Mouse (Mus musculus) lung, embryonic 15.5 days (tissue): ENCODE results near the gene Gab3. TPM values are rescaled to one million over a fixed set of nuclear protein-coding genes. Genes with fewer than 3 reads are reported as not detected.
"Not testable (repeated sequence)": the region's sequence is repeated elsewhere in the genome, so short reads cannot be mapped to it uniquely, and the experiment has no call there.

Experiments used
- ATAC-seq: fragments of 200-750 bp; cut with Nextera tagmentation; 2 replicates; pipeline ENCODE4 v1.8.0; 2017; ENCODE audit warnings: moderate number of reproducible peaks, borderline replicate concordance; ENCODE audit not compliant: low FRiP score, low TSS enrichment; ENCODE audit errors: extremely low read depth
- H3K27ac ChIP-seq: fragments of 300-500 bp; sonication (generic); 2 replicates; pipeline ENCODE4 v1.5.1; 2015; ENCODE audit warnings: moderate library complexity, mild to moderate bottlenecking, inconsistent platforms
- H3K27me3 ChIP-seq: fragments of 300-500 bp; sonication (generic); 2 replicates; pipeline ENCODE4 v1.6.1; 2015; ENCODE audit warnings: inconsistent platforms
- H3K36me3 ChIP-seq: fragments of 300-500 bp; sonication (generic); 2 replicates; pipeline ENCODE4 v1.6.1; 2015; ENCODE audit warnings: inconsistent platforms
- H3K4me1 ChIP-seq: fragments of 300-500 bp; sonication (generic); 2 replicates; pipeline ENCODE4 v1.6.1; 2015; ENCODE audit warnings: inconsistent platforms
- H3K4me2 ChIP-seq: fragments of 300-500 bp; sonication (generic); 2 replicates; pipeline ENCODE4 v1.6.1; 2015; ENCODE audit warnings: inconsistent platforms, mild to moderate bottlenecking, moderate library complexity
- H3K4me3 ChIP-seq: fragments of 300-500 bp; sonication (generic); 2 replicates; pipeline ENCODE4 v1.5.1; 2015; ENCODE audit warnings: mild to moderate bottlenecking, inconsistent platforms
- H3K9ac ChIP-seq: fragments of 300-500 bp; sonication (generic); 2 replicates; pipeline ENCODE4 v1.6.1; 2015; ENCODE audit warnings: inconsistent platforms
- H3K9me3 ChIP-seq: fragments of 300-500 bp; sonication (generic); 2 replicates; pipeline ENCODE4 v1.6.1; 2016; ENCODE audit warnings: inconsistent platforms
- WGBS: fragments of 180-500 bp; shearing (Covaris S2); methylation state at CpG from one replicate; pipeline ENCODE4 v1.1.7; 2015; 5-methylcytosine and 5-hydroxymethylcytosine counted together
- polyA plus RNA-seq: library from polyadenylated mRNA; unstranded; fragments of >200 nt; fragmentation: Nextera tagmentation; extraction: Ambion mirVana; gene quantifications from 2 replicates; pipeline ENCODE4 v1.2.1, GENCODE M21; 2015

Gab3 gene
- polyA plus RNA-seq, 1 experiment from 2014 or later: 8.5 TPM

- H3K4me2 ChIP-seq: no peak overlapping the region
- WGBS: 83% methylated on average over 5 of the region's 5 CpGs
- no peaks in the 10 kb centered on the region for H3K36me3 ChIP-seq
- H3K4me3 ChIP-seq: no peak overlapping the region
- H3K9ac ChIP-seq: no peak overlapping the region
- H3K4me1 ChIP-seq: no peaks in the 10 kb centered on the region
- no peaks in the 10 kb centered on the region for H3K27me3 ChIP-seq
- H3K9me3 ChIP-seq: no peaks in the 10 kb centered on the region
- ATAC-seq: no peak
- no peak overlapping the region for H3K27ac ChIP-seq
Measured at GRCm38 (mm10) chrX:74983734-74984133, 101.5 kb downstream of the Gab3 start.

DNA sequence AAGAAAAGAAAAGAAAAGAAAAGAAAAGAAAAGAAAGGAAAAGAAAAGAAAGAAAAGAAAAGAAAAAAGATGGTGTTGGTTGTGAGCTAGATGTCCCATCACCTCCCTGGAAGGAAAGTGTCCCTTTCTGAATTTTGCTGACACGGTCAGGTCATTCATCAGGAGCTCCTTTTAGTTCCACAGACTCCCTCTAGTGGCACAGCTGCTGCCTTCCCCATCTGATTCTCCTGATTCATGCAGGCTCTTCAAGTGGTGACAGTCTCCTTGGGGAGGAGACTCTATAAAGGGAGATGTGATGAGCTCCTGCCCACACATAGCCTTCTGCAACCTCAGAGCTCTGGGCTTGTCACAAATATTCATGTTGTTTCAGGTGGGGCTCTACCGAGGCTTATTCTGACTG is 122.4 kb downstream of the Gab3 start:
- H3K4me2 ChIP-seq, H3K9ac ChIP-seq, H3K4me3 ChIP-seq, H3K36me3 ChIP-seq, ATAC-seq, H3K9me3 ChIP-seq, H3K4me1 ChIP-seq, H3K27me3 ChIP-seq, H3K27ac ChIP-seq: not testable (repeated sequence)
- WGBS: 0% methylated on average over 1 of the region's 2 CpGs

DNA sequence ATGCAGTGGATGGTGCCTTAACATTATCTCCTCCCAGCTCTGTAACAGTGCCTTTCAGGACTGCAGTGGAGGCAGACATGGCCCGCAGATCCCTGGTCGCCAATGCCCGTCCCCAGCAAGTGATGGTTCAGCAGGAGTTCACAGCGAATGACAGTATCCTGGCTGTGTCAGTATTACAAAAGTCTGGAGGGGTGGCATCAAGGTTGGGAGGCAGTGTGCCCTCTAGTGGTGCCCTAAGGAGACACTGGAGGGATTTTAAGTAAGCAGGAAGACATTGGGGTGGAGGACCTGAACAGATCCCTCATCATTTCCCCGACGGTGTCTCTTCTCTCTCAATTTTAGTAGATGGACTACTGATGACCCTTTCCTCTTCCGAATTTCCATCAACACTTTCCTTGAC is 126.1 kb downstream of the Gab3 start:
- not testable (repeated sequence) for H3K9me3 ChIP-seq, H3K4me3 ChIP-seq, H3K4me1 ChIP-seq, H3K9ac ChIP-seq, ATAC-seq, H3K27me3 ChIP-seq, H3K36me3 ChIP-seq, H3K4me2 ChIP-seq, H3K27ac ChIP-seq
- 68% methylated on average over 6 of the region's 7 CpGs for WGBS

Other genes starting within 250 kb of the Gab3 start
- gene Gm5936, start 248.3 kb downstream of the Gab3 start, polyA plus RNA-seq: not detected in 2 replicates
- gene Dkc1, start 10.4 kb upstream of the Gab3 start, polyA plus RNA-seq: 128 and 131 TPM in 2 replicates
- gene Mpp1, start 45.6 kb upstream of the Gab3 start, polyA plus RNA-seq: 82.5 and 86.0 TPM in 2 replicates
- not detected in 2 replicates for gene Smim9, start 78.3 kb upstream of the Gab3 start, polyA plus RNA-seq